Mouse (Mus musculus) retina, postnatal 7 days (tissue): ENCODE results near the gene Rnls.
"Not testable (repeated sequence)": the region's sequence is repeated elsewhere in the genome, so short reads cannot be mapped to it uniquely, and the experiment has no call there.

Experiments
- DNase-seq: peaks from one replicate; pipeline ENCODE4 v3.0.0-alpha.2; 2012; ENCODE audit warnings: low read depth, low spot score

Gene Rnls

GRCm38 (mm10) chr19:33391651-33392382 lies at the start of gene Rnls:
Rnls (minus strand) TSS chr19:33392295.
- DNase-seq = peak; percentile 74

- no peak for DNase-seq
Observed at GRCm38 (mm10) chr19:33429457-33429856, 37.4 kb upstream of the Rnls start.

GRCm38 (mm10) chr19:33419368-33419767 lies 27.3 kb upstream of the Rnls start:
- DNase-seq = not testable (repeated sequence)

GRCm38 (mm10) chr19:33380825-33381224 lies 11.3 kb downstream of the Rnls start:
- no peak for DNase-seq

GRCm38 (mm10) chr19:33380386-33380785 lies 11.7 kb downstream of the Rnls start:
- peak; percentile 33 for DNase-seq

GRCm38 (mm10) chr19:33368808-33369207 lies 23.3 kb downstream of the Rnls start:
- DNase-seq = no peak

GRCm38 (mm10) chr19:33366661-33367060 lies 25.4 kb downstream of the Rnls start:
- peak; percentile 44 for DNase-seq

GRCm38 (mm10) chr19:33357019-33357418 lies 35.1 kb downstream of the Rnls start:
- no peak for DNase-seq

GRCm38 (mm10) chr19:33340119-33340518 lies 52.0 kb downstream of the Rnls start:
- no peak for DNase-seq

GRCm38 (mm10) chr19:33326706-33327641 lies 65.1 kb downstream of the Rnls start:
- DNase-seq = no peak

- DNase-seq = no peak
Observed at GRCm38 (mm10) chr19:33318785-33319184, 73.3 kb downstream of the Rnls start.

- no peak for DNase-seq
Observed at GRCm38 (mm10) chr19:33317130-33317529, 75.0 kb downstream of the Rnls start.

- DNase-seq = no peak
Observed at GRCm38 (mm10) chr19:33299726-33300292, 92.3 kb downstream of the Rnls start.

- no peak for DNase-seq
Observed at GRCm38 (mm10) chr19:33296338-33296737, 95.8 kb downstream of the Rnls start.

- no peak for DNase-seq
Observed at GRCm38 (mm10) chr19:33282985-33283384, 109.1 kb downstream of the Rnls start.

GRCm38 (mm10) chr19:33276421-33276820 lies 115.7 kb downstream of the Rnls start:
- DNase-seq = no peak

- DNase-seq = no peak
Observed at GRCm38 (mm10) chr19:33273676-33274075, 118.4 kb downstream of the Rnls start.

GRCm38 (mm10) chr19:33271571-33271970 lies 120.5 kb downstream of the Rnls start:
- DNase-seq = no peak

GRCm38 (mm10) chr19:33270231-33270630 lies 121.9 kb downstream of the Rnls start:
- no peak for DNase-seq

- no peak for DNase-seq
Observed at GRCm38 (mm10) chr19:33268044-33268443, 124.1 kb downstream of the Rnls start.

- DNase-seq = no peak
Observed at GRCm38 (mm10) chr19:33265245-33265644, 126.8 kb downstream of the Rnls start.
